Mouse (Mus musculus) adrenal gland, adult 8-10 months (tissue): Measurements from ENCODE around the gene Krtap8-1. TPM values are rescaled to one million over a fixed set of nuclear protein-coding genes. Genes with fewer than 3 reads are reported as not detected.

Experiments used
- DNase-seq: peaks from one replicate; pipeline ENCODE4 v3.0.0; 2022
- total RNA-seq, 4 experiments: library from RNA; stranded (reverse); gene quantifications; 2 replicates each; pipeline ENCODE4 v1.2.4; 2022

Gene Krtap8-1
- not detected for total RNA-seq

GRCm38 (mm10) chr16:89487852-89488251 is at the start of gene Krtap8-1:
Gene Krtap8-1 (minus strand): TSS chr16:89487952.
- no peak for DNase-seq

GRCm38 (mm10) chr16:89537349-89537748 is 49.6 kb upstream of the Krtap8-1 start:
- no peak for DNase-seq

- DNase-seq = no peak
Observed at GRCm38 (mm10) chr16:89530547-89530946, 42.8 kb upstream of the Krtap8-1 start.

GRCm38 (mm10) chr16:89529846-89530245 is 42.1 kb upstream of the Krtap8-1 start:
- DNase-seq = no peak

- no peak for DNase-seq
Observed at GRCm38 (mm10) chr16:89528380-89528779, 40.6 kb upstream of the Krtap8-1 start.

GRCm38 (mm10) chr16:89520996-89521395 is 33.2 kb upstream of the Krtap8-1 start:
- DNase-seq = no peak

- DNase-seq = no peak
Observed at GRCm38 (mm10) chr16:89520555-89520954, 32.8 kb upstream of the Krtap8-1 start.

- DNase-seq = no peak
Observed at GRCm38 (mm10) chr16:89520091-89520490, 32.3 kb upstream of the Krtap8-1 start.

- DNase-seq = peak; percentile 26
Observed at GRCm38 (mm10) chr16:89517635-89518034, 29.9 kb upstream of the Krtap8-1 start.

GRCm38 (mm10) chr16:89513431-89513830 is 25.7 kb upstream of the Krtap8-1 start:
- DNase-seq = no peak

- peak; percentile 4 for DNase-seq
Observed at GRCm38 (mm10) chr16:89508223-89508622, 20.5 kb upstream of the Krtap8-1 start, which contains the start of gene Krtap7-1. Gene Krtap7-1 (minus strand): TSS chr16:89508323.

- no peak for DNase-seq
Observed at GRCm38 (mm10) chr16:89503571-89503970, 15.8 kb upstream of the Krtap8-1 start.

- no peak for DNase-seq
Observed at GRCm38 (mm10) chr16:89501870-89502269, 14.1 kb upstream of the Krtap8-1 start.

GRCm38 (mm10) chr16:89497002-89497401 is 9.2 kb upstream of the Krtap8-1 start:
- no peak for DNase-seq

GRCm38 (mm10) chr16:89495394-89496153 is 7.8 kb upstream of the Krtap8-1 start:
- DNase-seq = no peak

GRCm38 (mm10) chr16:89477679-89478314 is 10.0 kb downstream of the Krtap8-1 start:
- DNase-seq = no peak

- no peak for DNase-seq
Observed at GRCm38 (mm10) chr16:89461189-89461588, 26.6 kb downstream of the Krtap8-1 start.

Other genes starting within 250 kb of the Krtap8-1 start
- not detected for gene Krtap21-1, start 84.1 kb downstream of the Krtap8-1 start, total RNA-seq
- not detected for gene Krtap6-2, start 67.8 kb downstream of the Krtap8-1 start, total RNA-seq
- not detected for gene Krtap7-1, start 20.4 kb upstream of the Krtap8-1 start, total RNA-seq
- gene Krtap11-1, start 83.2 kb upstream of the Krtap8-1 start, total RNA-seq = not detected